Mouse (Mus musculus) E14TG2a.4 (cell line): Measurements from ENCODE around the gene Olfr791.

Experiments
- H3K27me3 ChIP-seq: 2 replicates; pipeline ENCODE4 v1.6.1; 2014; ENCODE audit warnings: low read length, control low read depth; ENCODE audit not compliant: insufficient read depth
- H3K36me3 ChIP-seq: 2 replicates; pipeline ENCODE4 v1.6.1; 2014; ENCODE audit warnings: low read length, control low read depth; ENCODE audit not compliant: insufficient read depth
- H3K4me1 ChIP-seq: replicated peaks from 2 replicates; pipeline ENCODE4 v1.6.1; 2014; ENCODE audit warnings: low read depth, low read length, control low read depth
- H3K4me3 ChIP-seq: replicated peaks from 2 replicates; pipeline ENCODE4 v1.5.1; 2014; ENCODE audit warnings: mild to moderate bottlenecking, low read length
- H3K9me3 ChIP-seq: 2 replicates; pipeline ENCODE4 v1.6.1; 2014; ENCODE audit warnings: low read length, control low read depth
- CTCF ChIP-seq: conservative IDR thresholded peaks from 2 replicates; pipeline ENCODE4 v1.5.1; 2014; ENCODE audit warnings: low read length
- NANOG ChIP-seq: IDR thresholded peaks from 2 replicates; pipeline ENCODE4 v1.6.1; 2014; ENCODE audit warnings: borderline replicate concordance, low read length, mixed read lengths
- POU5F1 ChIP-seq: IDR thresholded peaks from 2 replicates; pipeline ENCODE4 v1.6.1; 2014; ENCODE audit warnings: low read length, borderline replicate concordance

Gene Olfr791

GRCm38 (mm10) chr10:129521492-129521891, at the start of gene Olfr791:
Gene Olfr791, plus strand, starts transcription at chr10:129521792.
- H3K4me1 ChIP-seq, result no peaks in the 10 kb centered on the region
- TF ChIP-seq NANOG (no peak), POU5F1 (no peak), CTCF (no peak)
- no peaks in the 10 kb centered on the region for H3K36me3 ChIP-seq
- no peak within 1 kb of the TSS for H3K4me3 ChIP-seq
- H3K9me3 ChIP-seq, result no peaks in the 10 kb centered on the region
- no peaks in the 10 kb centered on the region for H3K27me3 ChIP-seq

- Histone ChIP-seq H3K9me3 (no peaks in the 10 kb centered on the region), H3K4me1 (no peaks in the 10 kb centered on the region), H3K4me3 (no peak overlapping the region), H3K27me3 (no peaks in the 10 kb centered on the region), H3K36me3 (no peaks in the 10 kb centered on the region)
- no peak for TF ChIP-seq POU5F1
- no peak for TF ChIP-seq NANOG
- TF ChIP-seq CTCF, result no peak
These were observed 48.3 kb upstream of the Olfr791 start for GRCm38 (mm10) chr10:129473256-129473655.

GRCm38 (mm10) chr10:129473723-129474122, 47.9 kb upstream of the Olfr791 start:
- Histone ChIP-seq H3K4me1 (no peaks in the 10 kb centered on the region), H3K36me3 (no peaks in the 10 kb centered on the region), H3K27me3 (no peaks in the 10 kb centered on the region), H3K4me3 (no peak overlapping the region), H3K9me3 (no peaks in the 10 kb centered on the region)
- TF ChIP-seq CTCF (no peak), NANOG (no peak), POU5F1 (no peak)

GRCm38 (mm10) chr10:129484452-129484851, 37.1 kb upstream of the Olfr791 start, which contains the start of gene Olfr789:
Gene Olfr789, plus strand, starts transcription at chr10:129484752.
- H3K4me3 ChIP-seq, result no peak within 1 kb of the TSS
- no peak for TF ChIP-seq CTCF
- TF ChIP-seq POU5F1, result no peak
- no peak for TF ChIP-seq NANOG
- no peaks in the 10 kb centered on the region for H3K9me3 ChIP-seq
- no peaks in the 10 kb centered on the region for H3K36me3 ChIP-seq
- H3K4me1 ChIP-seq, result no peaks in the 10 kb centered on the region
- no peaks in the 10 kb centered on the region for H3K27me3 ChIP-seq

GRCm38 (mm10) chr10:129490101-129490500, 31.5 kb upstream of the Olfr791 start:
- H3K9me3 ChIP-seq, result no peaks in the 10 kb centered on the region
- H3K36me3 ChIP-seq, result no peaks in the 10 kb centered on the region
- no peaks in the 10 kb centered on the region for H3K4me1 ChIP-seq
- H3K27me3 ChIP-seq, result no peaks in the 10 kb centered on the region
- TF ChIP-seq NANOG (no peak), POU5F1 (no peak), CTCF (no peak)
- H3K4me3 ChIP-seq, result no peak overlapping the region

- TF ChIP-seq NANOG, result no peak
- TF ChIP-seq CTCF, result no peak
- no peak for TF ChIP-seq POU5F1
- no peaks in the 10 kb centered on the region for H3K36me3 ChIP-seq
- H3K4me1 ChIP-seq, result no peaks in the 10 kb centered on the region
- no peaks in the 10 kb centered on the region for H3K27me3 ChIP-seq
- no peak within 1 kb of the TSS for H3K4me3 ChIP-seq
- H3K9me3 ChIP-seq, result no peaks in the 10 kb centered on the region
These were observed 23.4 kb upstream of the Olfr791 start, which contains the start of gene Olfr790 for GRCm38 (mm10) chr10:129498192-129498591. Gene Olfr790, plus strand, starts transcription at chr10:129498492.

- H3K27me3 ChIP-seq, result no peaks in the 10 kb centered on the region
- no peaks in the 10 kb centered on the region for H3K36me3 ChIP-seq
- TF ChIP-seq POU5F1, result no peak
- TF ChIP-seq NANOG, result no peak
- no peak for TF ChIP-seq CTCF
- no peaks in the 10 kb centered on the region for H3K4me1 ChIP-seq
- H3K4me3 ChIP-seq, result no peak within 1 kb of the TSS
- peaks cover 15% of the 10 kb centered on the region for H3K9me3 ChIP-seq
These were observed 17.3 kb downstream of the Olfr791 start, which contains the start of gene Olfr792 for GRCm38 (mm10) chr10:129538862-129539261. Gene Olfr792, plus strand, starts transcription at chr10:129539162.

GRCm38 (mm10) chr10:129549354-129549753, 27.8 kb downstream of the Olfr791 start:
- H3K4me1 ChIP-seq, result no peaks in the 10 kb centered on the region
- H3K4me3 ChIP-seq, result no peak overlapping the region
- no peaks in the 10 kb centered on the region for H3K36me3 ChIP-seq
- peaks cover 17% of the 10 kb centered on the region for H3K9me3 ChIP-seq
- TF ChIP-seq POU5F1 (no peak), CTCF (peak; percentile 28; the same call in 1 of the 2 replicates), NANOG (no peak)
- no peaks in the 10 kb centered on the region for H3K27me3 ChIP-seq

- H3K27me3 ChIP-seq, result no peaks in the 10 kb centered on the region
- H3K4me3 ChIP-seq, result no peak within 1 kb of the TSS
- no peak for TF ChIP-seq POU5F1
- no peak for TF ChIP-seq NANOG
- no peak for TF ChIP-seq CTCF
- no peaks in the 10 kb centered on the region for H3K4me1 ChIP-seq
- no peaks in the 10 kb centered on the region for H3K9me3 ChIP-seq
- no peaks in the 10 kb centered on the region for H3K36me3 ChIP-seq
These were observed 45.8 kb downstream of the Olfr791 start, which contains the start of gene Olfr794 for GRCm38 (mm10) chr10:129567355-129567754. Gene Olfr794, plus strand, starts transcription at chr10:129567655.
